Mouse (Mus musculus) R1 (cell line): Measurements from ENCODE around the gene Kif14.
A peak's percentile ranks its signal among the peaks of the same experiment; 100 is the strongest.
"Not testable (repeated sequence)": the region's sequence is repeated elsewhere in the genome, so short reads cannot be mapped to it uniquely, and the experiment has no call there.

Source experiments
- DNase-seq: peaks from one replicate; pipeline ENCODE4 v3.0.0-alpha.2; 2018; ENCODE audit warnings: low read depth, low spot score

The Kif14 gene

GRCm38 (mm10) chr1:136491681-136492080 is 25.5 kb downstream of the Kif14 start:
- no peak for DNase-seq

- no peak for DNase-seq
Measured at GRCm38 (mm10) chr1:136492232-136492631, 26.1 kb downstream of the Kif14 start.

DNA sequence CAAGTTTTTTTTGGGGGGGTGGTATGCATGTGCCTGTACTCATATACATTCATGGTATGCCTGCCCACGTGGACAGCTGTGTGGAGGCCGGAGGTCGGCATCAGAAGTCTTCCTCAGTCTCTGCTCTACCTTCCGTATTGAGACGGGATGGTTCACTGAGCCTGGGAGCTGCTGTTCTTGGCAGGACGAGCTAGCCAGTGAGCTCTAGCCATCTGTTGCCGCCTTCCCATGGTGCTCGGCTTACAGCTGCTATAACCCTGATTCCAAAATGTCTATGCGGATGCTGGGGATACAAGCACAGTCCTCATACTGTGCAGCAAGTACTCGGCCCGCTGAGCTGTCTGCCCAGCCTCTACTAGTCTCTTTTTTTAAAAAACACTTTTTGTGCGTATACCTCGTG is 33.2 kb downstream of the Kif14 start:
- no peak for DNase-seq

- peak; percentile 66 for DNase-seq
Measured at GRCm38 (mm10) chr1:136502936-136503335, 36.8 kb downstream of the Kif14 start.

DNA sequence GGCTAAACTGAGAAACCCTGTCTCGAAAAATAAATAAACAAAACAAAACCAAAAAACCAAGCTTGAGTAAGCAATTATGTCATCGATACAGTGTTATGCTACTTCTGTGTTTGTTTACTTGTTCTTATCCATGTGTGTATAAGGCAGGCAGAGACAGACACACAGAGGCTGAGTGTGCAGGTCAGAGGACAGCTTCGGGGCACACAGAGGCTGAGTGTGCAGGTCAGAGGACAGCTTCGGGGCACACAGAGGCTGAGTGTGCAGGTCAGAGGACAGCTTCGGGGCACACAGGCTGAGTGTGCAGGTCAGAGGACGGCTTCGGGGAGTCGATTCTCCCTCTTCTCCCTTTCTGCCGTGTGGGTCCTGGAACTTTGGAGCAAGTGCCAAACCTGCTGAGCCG is 40.1 kb downstream of the Kif14 start:
- DNase-seq = not testable (repeated sequence)

- DNase-seq = no peak
Measured at GRCm38 (mm10) chr1:136512317-136512716, 46.2 kb downstream of the Kif14 start.

DNA sequence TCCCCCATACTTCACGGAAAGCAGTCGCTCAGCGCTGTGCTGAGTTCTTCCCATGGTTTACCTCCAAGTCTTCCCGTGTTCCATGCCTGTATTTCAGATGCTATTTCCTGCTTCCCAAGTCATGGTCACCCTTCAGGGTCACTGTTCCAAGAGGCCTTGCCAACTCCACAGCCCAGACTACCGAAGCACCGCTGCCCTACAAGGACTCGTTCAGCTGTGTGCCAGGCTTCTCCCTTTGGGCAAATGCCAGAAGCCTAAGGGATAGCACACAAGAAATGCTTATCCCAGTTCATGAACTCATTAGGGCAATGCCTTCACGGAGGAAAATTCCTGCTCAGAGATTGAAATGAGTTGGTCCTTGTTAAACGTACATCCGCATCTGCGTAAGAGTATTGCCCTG is 47.0 kb downstream of the Kif14 start:
- DNase-seq = no peak

DNA sequence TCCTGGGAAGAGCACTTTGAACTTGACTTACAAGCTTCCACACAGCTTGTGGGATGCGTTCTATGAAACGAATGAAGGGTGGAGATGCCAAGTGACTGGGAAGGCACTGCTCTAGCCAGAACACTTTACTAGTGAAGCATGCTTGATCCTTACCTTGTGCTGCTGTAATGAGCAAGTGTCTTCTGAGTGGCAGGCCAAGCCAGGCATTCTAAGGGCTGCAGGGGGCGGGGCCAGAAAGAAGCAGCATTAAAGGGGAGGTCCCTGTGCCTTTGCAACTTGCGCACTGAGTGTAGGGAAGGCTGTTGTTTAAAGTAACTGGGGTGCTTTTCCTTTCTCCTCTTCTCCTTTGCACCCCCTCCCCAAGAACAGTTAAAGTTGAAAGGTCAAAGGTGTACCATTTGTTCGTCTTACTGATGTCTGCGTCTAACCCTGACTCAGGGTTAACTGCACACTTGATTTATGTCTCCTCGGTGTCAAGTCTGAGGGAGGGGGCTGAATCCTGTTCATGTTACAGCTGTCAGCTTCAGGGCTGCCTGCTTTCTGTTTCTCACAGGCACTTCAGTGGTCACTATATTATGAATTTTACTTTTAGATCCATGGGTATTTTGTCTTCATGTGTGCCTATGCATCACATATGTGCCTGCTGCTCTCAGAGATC is 52.7 kb downstream of the Kif14 start:
- peak; percentile 33 for DNase-seq

DNA sequence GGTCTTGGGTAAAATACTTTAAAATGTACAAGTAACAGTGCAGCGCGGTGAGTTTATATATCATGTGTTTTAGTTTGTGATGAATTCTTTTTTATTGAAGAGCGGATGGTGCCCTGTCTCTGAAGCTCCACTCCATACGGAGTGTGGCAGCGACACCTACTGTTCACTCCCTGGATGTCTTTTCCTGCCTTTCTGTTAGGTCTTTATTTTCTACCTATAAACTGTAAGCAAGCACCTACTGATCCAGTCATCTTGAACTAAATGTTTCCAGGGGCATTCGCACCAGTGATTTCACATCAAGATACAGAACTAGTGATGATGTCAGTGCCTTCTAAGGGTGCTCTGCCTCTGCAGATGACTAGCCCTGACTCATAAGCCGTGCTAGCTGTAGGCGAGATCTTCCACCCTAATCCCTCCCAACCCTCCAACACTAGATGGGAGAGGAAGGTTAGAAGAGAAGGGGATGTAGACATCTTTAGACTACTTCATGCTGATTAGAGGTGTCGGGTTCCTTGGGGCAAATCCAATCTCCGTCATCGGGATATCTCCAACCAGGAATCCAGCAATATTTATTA is 55.3 kb downstream of the Kif14 start:
- DNase-seq = peak; percentile 61

DNA sequence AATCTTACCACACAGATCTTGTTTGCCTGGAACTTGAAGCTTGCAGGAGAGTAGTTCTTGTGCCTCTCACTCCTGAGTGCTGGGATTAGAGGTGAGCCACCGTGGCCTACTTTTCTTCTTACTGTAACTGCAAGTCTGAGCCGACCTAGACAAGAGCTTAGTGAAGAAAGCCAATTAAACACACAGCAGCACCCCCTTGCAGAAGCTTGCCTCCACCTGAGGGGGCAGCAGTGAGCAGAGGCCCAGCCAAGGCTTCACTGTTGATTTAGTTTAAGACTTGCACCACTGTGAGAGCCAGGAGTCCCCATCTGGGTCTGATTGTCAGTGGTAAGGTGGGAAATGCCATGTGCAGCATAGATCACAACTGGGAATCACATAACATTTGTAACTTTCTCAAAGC is 58.8 kb downstream of the Kif14 start:
- peak; percentile 84 for DNase-seq

- no peak for DNase-seq
Measured at GRCm38 (mm10) chr1:136525818-136526217, 59.7 kb downstream of the Kif14 start.

GRCm38 (mm10) chr1:136527163-136527562 is 61.0 kb downstream of the Kif14 start:
- DNase-seq = peak; percentile 70

DNA sequence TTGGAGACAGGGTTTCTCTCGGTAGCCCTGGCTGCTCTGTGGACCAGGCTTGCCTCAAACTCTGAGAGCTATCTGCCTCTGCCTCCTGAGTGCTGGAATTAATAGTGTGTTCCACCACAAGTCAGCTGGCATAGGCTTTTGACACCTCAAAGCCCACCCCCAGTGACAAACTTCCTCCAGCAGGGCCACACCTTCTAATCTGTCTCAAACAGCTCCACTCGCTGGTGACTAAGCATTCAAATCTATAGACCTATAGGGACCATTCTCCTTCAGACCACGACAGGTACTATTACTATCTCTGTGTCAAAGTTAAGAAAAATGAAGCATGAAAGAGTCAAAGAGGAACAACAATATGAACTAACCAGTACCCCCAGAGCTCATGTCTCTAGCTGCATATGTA is 66.4 kb downstream of the Kif14 start:
- no peak for DNase-seq

DNA sequence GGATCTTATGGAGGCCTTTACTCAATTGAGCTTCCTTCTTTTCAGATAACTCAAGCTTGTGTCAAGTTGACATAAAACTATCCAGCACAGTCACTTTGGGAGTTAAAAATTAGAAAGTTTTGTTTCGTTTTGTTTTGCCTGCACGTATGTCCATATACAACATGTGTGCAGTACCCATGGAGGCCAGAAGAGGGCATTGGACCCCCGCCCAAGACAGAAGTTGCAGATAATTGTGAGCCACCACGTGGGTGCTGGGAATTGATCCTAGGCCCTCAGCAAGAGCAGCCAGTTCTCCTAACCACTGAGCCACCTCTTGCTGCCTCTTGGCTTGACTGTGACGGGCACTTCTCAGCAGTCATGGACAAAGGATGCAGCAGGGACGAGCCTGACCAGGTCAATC is 70.8 kb downstream of the Kif14 start:
- peak; percentile 78 for DNase-seq

DNA sequence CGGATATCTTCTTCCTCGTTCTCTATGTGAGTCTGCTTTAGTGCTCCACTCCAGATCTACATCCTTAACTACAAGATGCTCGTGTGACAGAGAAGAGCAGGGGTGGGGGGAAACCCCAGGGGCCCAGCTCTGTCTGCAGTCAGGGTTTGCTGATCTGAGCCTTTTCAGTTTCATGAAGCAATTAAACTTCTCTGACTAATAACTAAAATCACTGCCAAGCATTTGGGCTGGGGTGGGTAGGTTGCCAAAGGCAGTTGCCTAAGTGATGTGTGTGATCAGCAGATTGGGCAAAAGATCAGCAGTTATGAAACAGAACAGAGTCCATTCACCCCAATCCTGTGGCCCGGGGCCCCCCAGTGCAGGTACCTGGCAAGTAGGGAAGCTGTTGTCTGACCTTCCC is 72.1 kb downstream of the Kif14 start:
- DNase-seq = no peak

DNA sequence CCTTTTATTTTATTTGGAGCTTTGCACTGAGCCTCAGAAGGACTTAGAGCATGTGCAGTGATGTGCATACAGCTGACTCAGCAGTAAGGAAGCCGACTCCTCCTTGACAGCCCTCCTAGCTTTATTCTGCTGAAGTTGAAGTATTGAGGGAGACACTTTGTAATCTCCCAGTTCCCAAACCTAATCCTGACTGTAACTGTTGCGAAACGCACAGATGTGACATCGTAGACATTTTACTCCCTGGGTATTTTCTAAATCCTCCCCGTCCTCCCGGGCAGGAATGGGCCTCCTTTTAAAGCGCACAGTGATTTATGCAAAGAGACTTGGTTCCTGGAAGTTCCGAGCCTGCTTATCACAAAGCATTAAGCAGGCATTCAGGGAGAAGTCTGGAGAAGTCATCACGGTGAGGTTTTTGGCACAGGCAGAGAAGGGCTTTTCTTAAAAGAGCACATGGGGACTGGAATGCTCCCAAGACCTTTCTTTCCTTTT is 74.3 kb downstream of the Kif14 start:
- DNase-seq = no peak

- DNase-seq = no peak
Measured at GRCm38 (mm10) chr1:136541618-136542376, 75.7 kb downstream of the Kif14 start.

DNA sequence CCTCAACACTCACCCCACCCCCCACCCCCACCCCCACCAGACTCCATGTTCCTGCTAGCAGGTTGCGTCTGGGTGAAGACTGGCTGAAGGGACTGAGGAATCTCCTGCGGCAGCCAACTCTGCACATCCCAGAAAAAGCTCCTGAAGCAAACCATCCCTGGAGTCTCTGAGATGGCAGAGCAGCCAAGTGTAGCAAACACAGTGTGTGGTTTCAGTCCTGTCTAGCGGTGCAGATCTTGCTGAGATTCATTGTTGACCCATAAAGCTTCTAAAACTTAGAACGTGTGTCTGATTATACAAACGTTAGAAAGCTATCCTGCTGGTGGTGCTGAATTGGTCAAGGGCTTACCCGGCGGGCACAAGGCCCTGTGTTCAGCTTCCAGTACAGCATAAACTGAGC is 77.8 kb downstream of the Kif14 start:
- no peak for DNase-seq

DNA sequence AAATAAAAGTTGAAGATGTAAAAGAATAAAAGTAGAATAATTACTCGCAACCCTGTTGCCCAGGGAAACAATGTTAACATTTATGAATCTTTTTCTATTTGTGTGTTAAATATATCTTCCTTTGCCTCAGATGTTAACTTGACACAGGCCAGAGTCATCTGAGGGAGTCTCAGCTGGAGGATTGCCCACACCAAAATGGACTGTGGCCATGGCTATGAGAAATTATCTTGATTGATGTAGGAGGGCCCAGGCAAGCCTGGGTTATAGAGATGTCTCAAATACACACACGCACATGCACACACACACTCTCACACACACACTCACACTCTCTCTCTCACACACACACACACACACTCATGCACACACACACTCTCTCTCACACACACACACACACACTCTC is 80.9 kb downstream of the Kif14 start:
- no peak for DNase-seq

DNA sequence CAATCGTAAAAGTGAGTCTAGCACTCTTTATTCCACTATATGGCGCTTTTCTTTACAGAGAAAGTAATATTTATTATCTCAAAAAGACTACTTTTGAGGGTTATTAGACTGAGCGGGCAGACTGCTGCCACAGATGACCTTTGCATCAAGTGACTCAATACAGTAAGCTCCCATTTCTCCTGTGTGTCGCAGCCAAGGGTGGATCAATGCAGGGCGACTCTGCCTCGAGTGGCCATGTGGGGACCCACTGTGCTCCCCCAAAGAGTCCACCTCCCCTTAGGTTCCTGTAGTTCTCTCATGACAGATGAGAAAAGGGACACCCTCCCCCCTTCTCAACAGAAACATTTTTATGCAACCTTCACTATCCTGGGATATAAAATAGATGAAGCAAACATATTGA is 84.1 kb downstream of the Kif14 start:
- no peak for DNase-seq

DNA sequence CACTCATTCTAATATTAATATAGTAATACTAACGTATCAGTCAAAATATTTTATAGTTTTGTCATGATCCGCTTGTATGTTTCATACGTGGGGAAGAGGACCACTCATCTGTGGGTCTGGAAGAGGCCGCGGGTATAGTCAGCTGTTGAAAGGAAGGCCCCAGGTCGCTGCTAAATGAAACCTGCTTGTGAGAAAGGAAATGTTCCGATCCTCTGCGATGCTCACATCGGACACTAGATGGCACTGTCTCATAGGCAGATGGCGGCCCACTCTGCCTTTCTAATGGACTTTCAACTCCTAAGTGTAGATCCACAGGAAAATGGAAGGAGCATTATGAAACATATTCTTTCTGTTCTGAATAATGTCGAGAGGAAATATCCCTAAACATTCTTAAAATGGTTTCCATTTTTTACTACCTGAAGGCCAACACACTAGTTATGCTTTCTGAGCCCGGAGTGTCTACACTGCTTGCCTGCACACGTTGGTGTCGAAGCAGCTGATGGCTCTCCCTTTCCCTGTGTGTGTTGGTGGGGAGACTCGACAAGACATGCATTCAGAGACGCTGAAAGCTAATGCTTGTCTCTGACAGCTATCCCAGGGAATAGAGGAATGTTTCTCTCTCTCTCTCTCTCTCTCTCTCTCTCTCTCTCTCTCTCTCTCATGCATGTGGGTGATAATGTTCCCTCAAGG is 84.9 kb downstream of the Kif14 start:
- peak; percentile 78 for DNase-seq

DNA sequence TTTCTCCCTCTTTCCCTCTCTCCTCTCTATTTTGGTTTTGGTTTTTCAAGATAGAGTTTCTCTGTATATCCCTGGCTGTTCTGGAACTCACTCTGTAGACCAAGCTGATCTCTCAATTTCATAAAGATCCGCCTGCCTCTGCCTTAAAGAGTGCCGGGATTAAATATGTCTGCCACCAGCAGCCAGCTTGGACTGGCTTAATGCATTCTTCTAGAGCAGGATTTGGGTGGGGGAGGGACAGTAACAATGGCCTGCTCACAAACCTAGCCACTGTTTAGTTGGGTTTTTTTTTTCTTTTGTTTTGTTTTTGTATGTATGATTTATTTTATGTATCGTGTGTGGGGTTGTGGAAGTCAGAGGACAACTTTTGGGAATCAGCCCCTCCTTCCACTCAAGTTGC is 88.5 kb downstream of the Kif14 start:
- peak; percentile 58 for DNase-seq
